ENCODE assay signal across 22 mouse cellular contexts in the genomic region with DNA sequence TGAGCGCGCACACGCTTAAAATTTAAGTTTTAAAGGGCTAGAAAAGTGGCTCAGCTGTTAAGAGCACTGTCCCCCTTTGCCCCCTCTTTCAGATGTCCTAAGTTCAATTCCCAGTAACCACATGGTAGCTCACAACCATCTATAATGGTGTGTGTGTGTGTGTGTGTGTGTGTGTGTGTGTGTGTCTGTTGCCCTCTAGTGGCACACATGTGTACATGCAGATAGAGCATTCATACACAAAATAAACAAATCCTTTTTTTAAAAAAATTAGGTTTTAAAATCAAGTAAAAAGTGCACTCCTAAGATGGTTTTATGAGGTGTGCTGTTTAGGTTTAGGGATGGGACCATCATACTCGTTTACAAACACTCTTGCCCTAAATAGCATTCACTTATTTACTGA. TPM values are rescaled to one million over a fixed set of nuclear protein-coding genes. Genes with fewer than 3 reads are reported as not detected.
A peak's percentile ranks its signal among the peaks of the same experiment; 100 is the strongest.
DNase-seq lines count a peak whose midpoint lies in the region; ATAC-seq and TF ChIP-seq lines count a peak whose summit lies in the region.
"Had no signal": no experiment of that assay in that cellular context is flagged by ENCODE, and none has a peak within 500 bp of the region (broad histone marks: within the 10 kb centered on the region; RNA-seq: fewer than 3 reads in every experiment).

No protein-coding gene starts in this region.

- H3K9ac ChIP-seq in heart, adult 2 months (ENCODE audit: low read depth, low read length): no peak overlapping the region
- no peak overlapping the region for H3K9ac ChIP-seq in liver, embryonic 14.5 days (replicated peaks)
- H3K9ac ChIP-seq in liver, embryonic 12.5 days: no peak overlapping the region
- H3K9ac ChIP-seq: forebrain, embryonic 13.5 days; heart, embryonic 13.5 days; hindbrain, embryonic 15.5 days had no signal

- H3K4me1 ChIP-seq in heart, adult 2 months (ENCODE audit: control insufficient read depth, insufficient read depth, low read length): peaks cover 28% of the 10 kb centered on the region
- H3K4me1 ChIP-seq in liver, embryonic 14.5 days (replicated peaks; ENCODE audit: control insufficient read depth in 2 of 2, insufficient read depth in 2 of 2, low read length in 1 of 2): peaks cover 1 to 26% of the 10 kb centered on the region in 2 experiments
- H3K4me1 ChIP-seq in liver, embryonic 12.5 days: peaks cover 40% of the 10 kb centered on the region

- TF ChIP-seq EP300 in heart, adult 2 months (IDR thresholded peaks at IDR 0.05; ENCODE audit: insufficient read depth, low read depth, low read length): no peak
- TF ChIP-seq EP300 in liver, embryonic 14.5 days (IDR thresholded peaks at IDR 0.05; ENCODE audit: low read depth): no peak

- no peaks in the 10 kb centered on the region for H3K9me3 ChIP-seq in liver, embryonic 14.5 days (ENCODE audit: control insufficient read depth, low read length)
- no peaks in the 10 kb centered on the region for H3K9me3 ChIP-seq in liver, embryonic 12.5 days (replicated peaks)
- H3K9me3 ChIP-seq: forebrain, embryonic 13.5 days; heart, embryonic 13.5 days; hindbrain, embryonic 15.5 days; limb, embryonic 10.5 days had no signal

- no peak for DNase-seq in heart, adult 2 months
- no peak for DNase-seq in heart, adult 18-20 months
- no peak for DNase-seq in liver, embryonic 14.5 days (ENCODE audit: low read depth in 3 of 3, low spot score in 3 of 3)
- DNase-seq in A20 (ENCODE audit: low read depth, low spot score): peak; percentile 36
- no peak for DNase-seq in brain, embryonic 14.5 days (ENCODE audit: low read depth)
- no peak for DNase-seq in Muller cell, postnatal 12 days (ENCODE audit: inconsistent ontology term)
- DNase-seq: cerebellum, adult 2 months; heart, postnatal 36 days; kidney, adult 18-20 months; kidney, postnatal 14 days; lung, postnatal 10 days; retina, postnatal 1 day; thymus, postnatal 14 days had no signal

- no peak for TF ChIP-seq POLR2A in heart, adult 2 months (IDR thresholded peaks at IDR 0.05; ENCODE audit: insufficient read depth, low read depth, low read length)
- no peak for TF ChIP-seq POLR2A in brain, embryonic 14.5 days (IDR thresholded peaks at IDR 0.05; ENCODE audit: borderline replicate concordance, extremely low read depth, insufficient read depth, insufficient read length, poor library complexity, severe bottlenecking)

- intact Hi-C loops in heart, adult 2 months (cut with DNase I): loop anchor here (5.0 kb wide), 1 partner anchor 65 kb away; no protein-coding TSS in a partner anchor

- H3K27ac ChIP-seq in heart, adult 2 months: no peak overlapping the region
- H3K27ac ChIP-seq in liver, embryonic 14.5 days: no peak overlapping the region
- no peak overlapping the region for H3K27ac ChIP-seq in liver, embryonic 12.5 days
- H3K27ac ChIP-seq: forebrain, embryonic 13.5 days; hindbrain, embryonic 15.5 days; limb, embryonic 10.5 days had no signal

- WGBS in heart, adult 2 months: 97% methylated on average over 4 of the region's 4 CpGs
- WGBS in liver, embryonic 14.5 days (ENCODE audit: insufficient replicate concordance): 82% methylated on average over 4 of the region's 4 CpGs
- 90% methylated on average over 4 of the region's 4 CpGs for WGBS in liver, embryonic 12.5 days (ENCODE audit: insufficient replicate concordance)

- no peak for ATAC-seq in liver, embryonic 14.5 days (ENCODE audit: insufficient read depth)
- no peak for ATAC-seq in liver, embryonic 12.5 days
- no peak for ATAC-seq in inflammation-experienced regulatory T-cells, adult 6 months
- ATAC-seq: forebrain, embryonic 13.5 days; midbrain, embryonic 16.5 days had no signal

- no peaks in the 10 kb centered on the region for H3K27me3 ChIP-seq in heart, adult 2 months (ENCODE audit: control insufficient read depth, insufficient read depth, low read length)
- no peaks in the 10 kb centered on the region for H3K27me3 ChIP-seq in liver, embryonic 14.5 days (ENCODE audit: control insufficient read depth, insufficient read depth, low read length)
- H3K27me3 ChIP-seq in liver, embryonic 12.5 days (replicated peaks): no peaks in the 10 kb centered on the region
- H3K27me3 ChIP-seq: forebrain, embryonic 13.5 days; heart, embryonic 13.5 days; hindbrain, embryonic 15.5 days had no signal

- no peaks in the 10 kb centered on the region for H3K36me3 ChIP-seq in heart, adult 2 months (ENCODE audit: control insufficient read depth, insufficient read depth, low read length)
- no peaks in the 10 kb centered on the region for H3K36me3 ChIP-seq in liver, embryonic 14.5 days (replicated peaks; ENCODE audit: control insufficient read depth, insufficient read depth, low read depth)
- H3K36me3 ChIP-seq in liver, embryonic 12.5 days: no peaks in the 10 kb centered on the region
- H3K36me3 ChIP-seq: heart, embryonic 13.5 days; hindbrain, embryonic 15.5 days; limb, embryonic 10.5 days had no signal

- peak; percentile 66 for TF ChIP-seq CTCF in heart, adult 2 months (IDR thresholded peaks at IDR 0.05)
- peak; percentile 81 for TF ChIP-seq CTCF in liver, embryonic 14.5 days (IDR thresholded peaks at IDR 0.05; ENCODE audit: low read depth)
- TF ChIP-seq CTCF in brain, embryonic 14.5 days (IDR thresholded peaks at IDR 0.05; ENCODE audit: borderline replicate concordance, extremely low read depth, insufficient read depth, insufficient read length): peak; percentile 28; the same call in 1 of the 2 replicates

- no peak overlapping the region for H3K4me3 ChIP-seq in heart, adult 2 months
- no peak overlapping the region for H3K4me3 ChIP-seq in liver, embryonic 14.5 days (ENCODE audit: insufficient read depth in 1 of 2, low read depth in 2 of 2, low read length in 2 of 2)
- no peak overlapping the region for H3K4me3 ChIP-seq in liver, embryonic 12.5 days
- H3K4me3 ChIP-seq: erythroblast, embryonic 14.5 days; forebrain, embryonic 13.5 days; heart, embryonic 13.5 days; hindbrain, embryonic 15.5 days; limb, embryonic 10.5 days had no signal

- no peak overlapping the region for H3K4me2 ChIP-seq in liver, embryonic 14.5 days (ENCODE audit: low read depth)
- H3K4me2 ChIP-seq in liver, embryonic 12.5 days: no peak overlapping the region
- H3K4me2 ChIP-seq: forebrain, embryonic 13.5 days; heart, embryonic 13.5 days; hindbrain, embryonic 15.5 days; liver, embryonic 11.5 days had no signal

- H3K79me2 ChIP-seq in heart, adult 2 months (replicated peaks; ENCODE audit: control insufficient read depth, insufficient read depth, low read length): no peaks in the 10 kb centered on the region

RNA-seq across cellular contexts. Expression of gene Dab2ip, which starts 45.8 kb away (rescaled TPM):
- total RNA-seq in heart, adult 2 months (2021): 10 to 100 TPM; 45.6 to 47.9 TPM
- polyA plus RNA-seq in heart, adult 2 months (2012; rRNA removed): 34.5 and 37.5 TPM in 2 replicates
- total RNA-seq in heart, adult 18-20 months (2021): 10 to 100 TPM; 42.4 to 44.1 TPM
- polyA plus RNA-seq in liver, embryonic 14.5 days (2012; rRNA removed): 3.9 and 4.0 TPM in 2 replicates
- 3.2 and 3.6 TPM in 2 replicates for polyA plus RNA-seq in liver, embryonic 14.5 days (2014; fragmentation: Nextera tagmentation; extraction: Ambion mirVana)
- polyA plus RNA-seq in liver, embryonic 12.5 days (2016; fragmentation: Nextera tagmentation; extraction: Ambion mirVana): 8.6 and 13.1 TPM in 2 replicates
- 118 and 126 TPM in 2 replicates for polyA plus RNA-seq in brain, embryonic 14.5 days (2012; rRNA removed)
- under 1 TPM; 0.46 to 0.69 (median 0.54) TPM for polyA plus RNA-seq in inflammation-experienced regulatory T-cells, adult 6 months (2017; shearing (Covaris generic))

RNA-seq across cellular contexts. Expression of gene Ggta1, which starts 49.2 kb away (rescaled TPM):
- 10 to 100 TPM; 15.4 to 15.5 TPM for total RNA-seq in heart, adult 2 months (2021)
- 8.6 and 16.0 TPM in 2 replicates for polyA plus RNA-seq in heart, adult 2 months (2012; rRNA removed)
- total RNA-seq in heart, adult 18-20 months (2021): 10 to 100 TPM; 13.6 to 17.0 TPM
- 4.4 and 6.3 TPM in 2 replicates for polyA plus RNA-seq in liver, embryonic 14.5 days (2012; rRNA removed)
- 7.0 and 7.6 TPM in 2 replicates for polyA plus RNA-seq in liver, embryonic 14.5 days (2014; fragmentation: Nextera tagmentation; extraction: Ambion mirVana)
- polyA plus RNA-seq in liver, embryonic 12.5 days (2016; fragmentation: Nextera tagmentation; extraction: Ambion mirVana): 12.7 and 13.0 TPM in 2 replicates
- 5.7 and 7.1 TPM in 2 replicates for polyA plus RNA-seq in brain, embryonic 14.5 days (2012; rRNA removed)
- 10 to 100 TPM; 17.5 to 19.2 (median 18.0) TPM for polyA plus RNA-seq in inflammation-experienced regulatory T-cells, adult 6 months (2017; shearing (Covaris generic))

Comparison
In these comparisons a context has a peak if more than half of its experiments do, and no peak if none do; other contexts are left out.
1. CTCF ChIP-seq: peak in every context shown above with its lines; median percentile 81 in liver, embryonic 14.5 days; 66 in heart, adult 2 months; 28 in brain, embryonic 14.5 days.